Mouse (Mus musculus) lung, postnatal 14 days (tissue): Measurements from ENCODE around the gene Mob1b.

Experiments
- DNase-seq: peaks from one replicate; pipeline ENCODE4 v3.0.0; 2021

Mob1b gene

GRCm38 (mm10) chr5:88720116-88721002 is at the start of gene Mob1b:
Gene Mob1b, plus strand, starts transcription at chr5:88720855.
- DNase-seq: peak; percentile 99

- DNase-seq: peak; percentile 17
These were observed 45.8 kb upstream of the Mob1b start for GRCm38 (mm10) chr5:88674703-88675442.

- DNase-seq: peak; percentile 93
These were observed 44.9 kb upstream of the Mob1b start, which contains the start of gene Grsf1 for GRCm38 (mm10) chr5:88675443-88676387. Gene Grsf1, minus strand, starts transcription at chr5:88676171.

GRCm38 (mm10) chr5:88678929-88679328 is 41.7 kb upstream of the Mob1b start:
- DNase-seq: no peak

GRCm38 (mm10) chr5:88679341-88679740 is 41.3 kb upstream of the Mob1b start:
- DNase-seq: no peak

- no peak for DNase-seq
These were observed 40.1 kb upstream of the Mob1b start for GRCm38 (mm10) chr5:88680567-88680966.

- DNase-seq: no peak
These were observed 36.9 kb upstream of the Mob1b start for GRCm38 (mm10) chr5:88683706-88684105.

- DNase-seq: no peak
These were observed 36.4 kb upstream of the Mob1b start for GRCm38 (mm10) chr5:88684226-88684625.

- DNase-seq: no peak
These were observed 35.3 kb upstream of the Mob1b start for GRCm38 (mm10) chr5:88685306-88685705.

- no peak for DNase-seq
These were observed 34.8 kb upstream of the Mob1b start for GRCm38 (mm10) chr5:88685745-88686299.

GRCm38 (mm10) chr5:88687996-88688406 is 32.7 kb upstream of the Mob1b start:
- DNase-seq: no peak

GRCm38 (mm10) chr5:88688583-88689187 is 32.0 kb upstream of the Mob1b start:
- no peak for DNase-seq

GRCm38 (mm10) chr5:88689279-88689938 is 31.2 kb upstream of the Mob1b start:
- no peak for DNase-seq

- no peak for DNase-seq
These were observed 29.8 kb upstream of the Mob1b start for GRCm38 (mm10) chr5:88690681-88691505.

- DNase-seq: no peak
These were observed 29.1 kb upstream of the Mob1b start for GRCm38 (mm10) chr5:88691506-88692095.

- DNase-seq: no peak
These were observed 28.1 kb upstream of the Mob1b start for GRCm38 (mm10) chr5:88692586-88692985.

GRCm38 (mm10) chr5:88693057-88693456 is 27.6 kb upstream of the Mob1b start:
- DNase-seq: no peak

- DNase-seq: no peak
These were observed 23.4 kb upstream of the Mob1b start for GRCm38 (mm10) chr5:88697291-88697690.

- peak; percentile 24 for DNase-seq
These were observed 21.3 kb upstream of the Mob1b start for GRCm38 (mm10) chr5:88699251-88699913.
